Mouse (Mus musculus) liver, adult 2 months (tissue): ENCODE measurements at regions not wholly inside any gene's neighbourhood (a gene's known extent, or its start where the extent isn't known, plus 50 kb on each side); places are given as distances from the start of the nearest gene placed in this dataset.

ENCODE experiments used
- CTCF ChIP-seq: fragments of 200-500 bp; IDR thresholded peaks from 2 replicates; pipeline ENCODE4 v1.5.1; 2011; ENCODE audit warnings: low read depth, low read length, control low read depth
- POLR2A ChIP-seq: fragments of 200-500 bp; IDR thresholded peaks from 2 replicates; pipeline ENCODE4 v1.6.1; 2011; ENCODE audit warnings: low read length, control low read depth; ENCODE audit not compliant: insufficient read depth; ENCODE audit errors: extremely low read depth

DNA sequence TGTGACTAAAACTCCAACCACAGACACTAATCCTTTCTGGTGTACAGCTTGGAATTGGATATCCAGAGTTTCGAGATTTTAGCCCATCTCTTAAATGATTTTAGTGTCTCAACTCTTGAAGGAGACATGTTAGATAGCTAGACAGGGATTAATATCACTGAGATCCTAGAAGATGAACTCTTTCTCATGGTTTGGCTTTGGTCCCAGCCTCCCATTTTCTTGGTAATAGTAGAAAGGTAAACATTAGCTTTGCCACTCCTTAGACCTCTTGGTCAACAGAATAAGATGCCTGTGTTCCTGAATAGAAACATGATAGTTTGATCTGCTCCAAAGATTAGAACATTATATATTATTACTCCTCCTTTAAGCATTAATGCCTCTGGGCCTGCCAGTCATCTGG, 60.8 kb upstream of the Dpt start:
- TF ChIP-seq POLR2A (no peak), CTCF (no peak)
